Mouse (Mus musculus) ES-E14 (cell line): ENCODE results near the gene Flnb.

Source experiments
- CHD2 ChIP-seq: IDR thresholded peaks from 2 replicates; pipeline ENCODE4 v1.6.1; 2014; ENCODE audit warnings: mild to moderate bottlenecking, low read depth, low read length, inconsistent platforms
- HCFC1 ChIP-seq: IDR thresholded peaks from 2 replicates; pipeline ENCODE4 v1.6.1; 2012; ENCODE audit warnings: low read length, inconsistent platforms, borderline replicate concordance; ENCODE audit not compliant: insufficient read depth
- MAFK ChIP-seq: IDR thresholded peaks from 2 replicates; pipeline ENCODE4 v1.6.1; 2014; ENCODE audit warnings: mild to moderate bottlenecking, low read depth, low read length, inconsistent platforms; ENCODE audit not compliant: insufficient read depth
- ZC3H11A ChIP-seq: IDR thresholded peaks from 2 replicates; pipeline ENCODE4 v1.6.1; 2012; ENCODE audit warnings: low read depth, mild to moderate bottlenecking, inconsistent platforms, low read length, borderline replicate concordance
- ZNF384 ChIP-seq: IDR thresholded peaks from 2 replicates; pipeline ENCODE4 v1.6.1; 2012; ENCODE audit warnings: low read depth, low read length, inconsistent platforms

- TF ChIP-seq CHD2 (no peak), ZC3H11A (no peak), MAFK (no peak), HCFC1 (no peak), ZNF384 (no peak)
These were observed 28.3 kb upstream of the Flnb start for GRCm38 (mm10) chr14:7789266-7790030.
